Mouse (Mus musculus) G1E (cell line): ENCODE measurements at regions not wholly inside any gene's neighbourhood (a gene's known extent, or its start where the extent isn't known, plus 50 kb on each side); places are given as distances from the start of the nearest gene placed in this dataset.

ENCODE experiments used
- CTCF ChIP-seq: IDR thresholded peaks from 2 replicates; pipeline ENCODE4 v1.5.1; 2012; ENCODE audit warnings: low read depth, low read length, inconsistent platforms, mixed read lengths
- GATA1 ChIP-seq: IDR thresholded peaks from 2 replicates; pipeline ENCODE4 v1.6.1; 2012; ENCODE audit warnings: borderline replicate concordance, low read length, inconsistent platforms, mixed read lengths
- GATA2 ChIP-seq: IDR thresholded peaks from 2 replicates; pipeline ENCODE4 v1.6.1; 2012; ENCODE audit warnings: low read depth, low read length, inconsistent platforms, borderline replicate concordance
- POLR2AphosphoS5 ChIP-seq: IDR thresholded peaks from 2 replicates; pipeline ENCODE4 v1.6.1; 2012; ENCODE audit warnings: low read depth, low read length, inconsistent platforms; ENCODE audit not compliant: insufficient replicate concordance
- TAL1 ChIP-seq: conservative IDR thresholded peaks from 2 replicates; pipeline ENCODE4 v1.6.1; 2012; ENCODE audit warnings: low read depth, low read length, inconsistent platforms, mixed read lengths

- TF ChIP-seq CTCF (no peak), TAL1 (no peak), GATA1 (no peak), POLR2AphosphoS5 (no peak), GATA2 (no peak)
Observed at GRCm38 (mm10) chr5:46830114-46830513, 972.7 kb upstream of the Lcorl start.
